Mouse (Mus musculus): Measurements from ENCODE around the gene Babam2.
"Not testable (repeated sequence)": the region's sequence is repeated elsewhere in the genome, so short reads cannot be mapped to it uniquely, and the experiment has no call there.

Gene Babam2

DNA sequence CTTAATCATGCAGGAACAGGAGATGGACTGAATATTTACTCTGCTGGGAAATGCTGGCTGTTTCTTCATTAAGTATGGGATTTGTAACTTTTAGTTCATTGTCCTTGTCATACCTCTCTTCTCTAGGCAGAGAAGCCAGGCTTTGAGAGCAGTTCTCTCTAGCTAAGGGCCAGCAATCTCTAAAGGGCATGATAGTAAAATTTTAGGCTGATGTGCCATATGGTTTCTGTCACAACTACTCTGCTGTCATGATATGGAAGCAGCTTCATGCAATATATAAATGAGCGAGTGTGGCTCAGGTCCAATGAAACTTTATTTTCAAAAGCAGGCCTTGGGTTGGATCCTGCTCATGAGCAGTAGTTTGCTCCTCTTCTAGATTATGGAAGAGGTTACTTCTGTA lies 142.9 kb downstream of the Babam2 start:
- no peak for DNase-seq

GRCm38 (mm10) chr5:31844856-31845255 lies 147.4 kb downstream of the Babam2 start:
- DNase-seq = no peak

GRCm38 (mm10) chr5:31846971-31847370 lies 149.5 kb downstream of the Babam2 start:
- no peak for DNase-seq

DNA sequence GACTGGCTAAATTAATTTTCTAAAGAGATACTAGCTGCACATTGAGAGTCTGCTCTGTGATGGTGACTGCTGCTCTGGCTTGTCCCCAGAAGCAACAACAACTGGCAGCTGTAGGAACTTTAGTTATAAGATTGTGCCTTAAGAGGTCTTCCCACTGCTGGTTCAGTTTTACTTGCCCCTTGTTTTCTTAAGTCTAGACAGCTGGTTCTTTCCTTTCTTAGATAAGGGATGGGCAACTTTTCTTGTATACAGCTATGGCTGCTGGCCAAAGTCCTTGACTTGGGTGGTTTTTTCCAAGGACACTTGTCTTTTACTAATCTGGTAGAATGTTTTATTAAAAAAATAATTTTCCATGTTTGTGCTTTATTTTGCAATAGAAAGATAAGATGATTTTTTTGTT lies 151.5 kb downstream of the Babam2 start:
- no peak for DNase-seq

DNA sequence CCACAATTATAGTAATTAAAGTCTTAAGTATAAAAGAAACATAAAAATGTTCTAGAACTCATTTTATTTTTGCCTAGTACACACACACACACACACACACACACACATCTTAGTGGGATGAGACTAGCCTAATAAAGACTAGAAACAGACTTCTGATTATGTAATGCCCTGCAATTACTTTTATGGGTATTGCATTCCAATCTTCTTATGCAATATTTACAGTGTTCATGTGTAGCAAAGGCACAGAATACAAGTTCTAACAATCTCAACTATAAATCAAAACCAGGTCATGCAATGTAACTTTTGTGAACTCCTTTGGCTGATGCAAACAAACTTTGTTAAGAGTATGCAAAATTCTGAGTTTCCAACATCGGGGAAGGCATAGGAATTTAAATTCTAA lies 155.3 kb downstream of the Babam2 start:
- no peak for DNase-seq

DNA sequence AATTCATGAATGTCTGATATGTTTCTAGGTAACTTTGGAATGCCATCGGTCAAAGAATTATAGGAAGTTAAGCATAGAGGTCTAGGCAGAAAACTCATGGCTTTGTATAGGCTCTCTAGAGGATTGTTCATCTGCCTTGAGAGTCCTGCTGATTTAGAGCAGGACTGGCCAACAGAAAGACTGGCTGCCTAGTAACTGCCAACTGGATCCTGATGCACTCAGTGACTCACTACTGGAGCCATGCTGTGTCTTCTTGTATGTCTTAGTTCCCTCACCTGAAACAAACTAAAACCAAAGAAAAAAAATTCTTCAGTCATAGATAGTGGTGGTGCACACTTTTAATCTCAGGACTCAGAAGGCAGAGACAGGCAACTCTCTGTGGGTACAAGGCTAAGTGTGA lies 156.3 kb downstream of the Babam2 start:
- DNase-seq = no peak

DNA sequence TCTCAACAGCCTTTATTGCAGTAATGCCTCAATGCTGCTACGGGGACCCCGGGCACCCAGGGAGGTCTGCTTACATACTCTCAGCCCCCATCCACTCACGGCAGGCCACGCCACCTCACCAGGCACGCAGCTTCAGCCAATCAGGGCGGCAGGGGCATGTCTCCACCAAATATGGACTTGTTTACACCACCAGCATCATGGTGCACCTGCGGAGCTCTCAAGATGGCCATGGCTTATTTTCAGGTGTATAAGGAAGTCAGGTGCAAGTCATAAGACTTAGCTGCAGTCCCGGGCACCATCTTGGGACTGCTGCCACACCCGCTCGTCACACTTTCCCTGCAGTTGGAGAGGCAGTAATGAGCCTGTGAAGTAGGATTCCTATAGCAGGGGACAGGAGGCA lies 161.4 kb downstream of the Babam2 start:
- DNase-seq = not testable (repeated sequence)

GRCm38 (mm10) chr5:31860426-31860825 lies 162.9 kb downstream of the Babam2 start:
- no peak for DNase-seq

GRCm38 (mm10) chr5:31860831-31861624 lies 163.5 kb downstream of the Babam2 start:
- no peak for DNase-seq

- DNase-seq = no peak
These were observed 165.4 kb downstream of the Babam2 start for GRCm38 (mm10) chr5:31862753-31863468.

GRCm38 (mm10) chr5:31864095-31864494 lies 166.6 kb downstream of the Babam2 start:
- DNase-seq = no peak

GRCm38 (mm10) chr5:31866071-31866470 lies 168.6 kb downstream of the Babam2 start:
- no peak for DNase-seq

- DNase-seq = no peak
These were observed 173.5 kb downstream of the Babam2 start for GRCm38 (mm10) chr5:31870856-31871520.

DNA sequence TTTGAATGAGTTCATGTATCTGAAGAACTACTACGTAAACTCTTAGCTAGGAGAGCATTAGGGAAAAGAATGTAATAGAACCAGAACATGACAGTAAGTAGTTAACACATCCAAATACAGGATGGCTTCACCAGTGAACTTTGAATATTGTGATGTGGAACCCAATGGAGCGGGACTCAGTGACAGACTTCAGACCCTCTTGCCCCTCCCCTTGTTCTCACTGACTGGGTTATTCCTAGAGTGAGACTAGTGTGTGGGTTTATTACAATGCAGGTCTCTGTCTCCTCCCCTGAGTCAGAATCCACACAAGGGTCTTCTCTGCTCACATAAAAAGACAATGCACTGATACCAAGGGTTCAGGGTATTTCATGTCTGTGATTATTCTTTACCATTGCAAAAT lies 175.8 kb downstream of the Babam2 start:
- DNase-seq = no peak

- DNase-seq = no peak
These were observed 177.1 kb downstream of the Babam2 start for GRCm38 (mm10) chr5:31874543-31874942.

DNA sequence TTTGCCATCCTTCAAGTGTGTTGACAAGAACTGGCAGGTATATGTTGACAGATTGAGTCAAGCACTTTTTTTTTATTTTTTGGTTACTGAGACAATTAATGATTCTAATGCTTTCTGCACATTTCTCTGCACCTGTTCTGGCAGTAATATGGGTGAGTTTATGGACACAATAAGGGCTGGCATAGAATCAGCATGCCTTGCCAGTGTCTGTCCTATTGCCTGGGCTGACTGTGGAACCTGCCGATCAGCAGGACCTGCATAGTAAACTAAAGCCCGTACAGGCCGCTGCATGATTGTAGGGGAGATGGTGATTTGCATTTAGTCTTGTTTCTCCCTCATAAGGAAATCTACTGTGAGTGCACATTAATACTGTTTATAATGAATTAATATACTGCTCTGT lies 178.0 kb downstream of the Babam2 start:
- no peak for DNase-seq

- DNase-seq = peak; percentile 32
These were observed 178.9 kb downstream of the Babam2 start for GRCm38 (mm10) chr5:31876216-31876974.

DNA sequence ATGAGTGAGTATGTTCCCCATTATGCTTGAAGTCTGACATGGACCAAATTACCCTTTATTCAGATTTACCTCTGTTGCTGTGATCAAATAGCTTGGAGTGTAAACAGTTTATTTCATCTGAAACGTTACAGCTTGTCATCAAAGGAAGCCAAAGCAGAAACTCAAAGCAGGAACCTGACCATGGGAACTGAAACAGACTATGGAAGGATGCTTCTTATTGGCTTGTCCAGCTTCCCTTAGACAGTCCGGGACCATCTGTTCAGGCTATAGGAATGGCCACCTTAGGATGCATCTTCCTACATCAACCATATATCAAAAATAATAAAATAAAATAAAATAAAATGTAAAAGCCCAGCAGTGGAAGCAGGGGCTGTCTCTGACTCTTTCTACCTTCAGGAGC lies 183.0 kb downstream of the Babam2 start:
- DNase-seq = no peak

DNA sequence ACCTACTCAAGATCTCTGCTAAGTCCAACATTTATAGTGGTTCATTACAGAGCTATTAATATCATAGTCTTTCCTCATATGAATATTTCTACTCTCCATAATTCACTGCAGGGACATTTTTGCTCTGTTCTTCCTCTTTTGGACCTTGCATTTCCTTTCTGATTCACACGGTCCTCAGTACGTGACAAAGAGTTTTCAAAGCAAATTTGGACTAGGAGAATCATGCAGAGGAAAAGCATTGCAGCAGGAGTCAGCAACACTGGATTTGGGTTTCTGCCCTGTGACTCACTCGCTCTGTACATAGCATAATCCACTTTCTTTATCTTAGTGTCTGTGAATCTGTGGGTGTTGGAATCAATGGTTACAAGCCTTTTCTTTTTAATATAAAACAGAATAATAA lies 184.8 kb downstream of the Babam2 start:
- DNase-seq = no peak

DNA sequence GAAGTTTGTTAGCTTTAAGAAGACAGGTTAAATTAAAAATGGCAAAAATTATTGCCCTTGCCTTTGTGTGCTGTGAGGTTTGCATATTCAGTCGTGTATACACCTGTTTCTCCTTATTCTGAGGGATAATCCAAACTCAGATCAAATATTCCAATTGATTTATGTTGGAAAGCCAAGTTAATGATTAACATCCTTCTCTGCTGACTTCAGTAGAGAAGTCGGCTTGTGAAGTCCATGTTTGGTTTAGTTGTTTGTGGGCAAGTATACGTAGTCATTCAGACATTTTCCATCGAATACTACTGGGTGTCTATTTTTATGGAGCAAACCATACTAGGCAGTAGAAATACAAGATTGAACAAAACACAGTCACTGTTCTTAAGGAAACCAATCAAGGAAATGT lies 187.5 kb downstream of the Babam2 start:
- DNase-seq = no peak

- DNase-seq = peak; percentile 14
These were observed 190.1 kb downstream of the Babam2 start for GRCm38 (mm10) chr5:31887590-31887989.

DNA sequence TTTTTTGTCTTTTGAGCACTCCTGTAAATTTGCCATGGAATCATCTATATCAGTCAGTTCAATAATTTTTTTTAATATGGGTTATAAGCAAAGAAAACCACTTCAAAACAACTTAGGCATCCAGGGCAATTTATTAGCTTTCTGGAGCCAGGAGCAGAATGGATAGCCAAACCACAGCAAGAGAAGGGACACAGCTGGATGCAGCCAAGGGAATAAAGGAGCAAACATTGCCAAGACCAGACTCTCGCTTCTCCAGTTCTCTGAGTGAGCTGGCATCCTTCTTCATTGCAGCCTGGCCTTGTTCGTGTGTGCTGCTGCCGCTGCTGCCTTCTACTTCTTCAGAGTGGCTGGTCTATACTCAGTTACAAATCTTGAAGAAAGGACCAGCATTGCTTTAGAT lies 190.9 kb downstream of the Babam2 start:
- DNase-seq = peak; percentile 48

- DNase-seq = no peak
These were observed 195.1 kb downstream of the Babam2 start for GRCm38 (mm10) chr5:31892631-31893030.
